Mouse (Mus musculus): ENCODE measurements at regions not wholly inside any gene's neighbourhood (a gene's known extent, or its start where the extent isn't known, plus 50 kb on each side); places are given as distances from the start of the nearest gene placed in this dataset.
A peak's percentile ranks its signal among the peaks of the same experiment; 100 is the strongest.

GRCm38 (mm10) chr7:73655787-73656423, 84.2 kb upstream of the Fam174b start:
- H3K27ac ChIP-seq: no peak overlapping the region
- ATAC-seq (ENCODE audit: insufficient number of reproducible peaks, insufficient read depth, low FRiP score, low TSS enrichment, low read depth): 0 out of 2 replicates have a peak, but pooled peaks have one; percentile 28
- H3K27me3 ChIP-seq: peaks cover 6% of the 10 kb centered on the region; the same call in 1 of the 2 replicates
- no peaks in the 10 kb centered on the region for H3K9me3 ChIP-seq
- H3K36me3 ChIP-seq: no peaks in the 10 kb centered on the region
- H3K4me2 ChIP-seq: no peak overlapping the region
- H3K4me3 ChIP-seq (replicated peaks): no peak overlapping the region
- H3K9ac ChIP-seq (replicated peaks): no peak overlapping the region
- no peaks in the 10 kb centered on the region for H3K4me1 ChIP-seq (replicated peaks)
- 24% methylated on average over 5 of the region's 5 CpGs for WGBS

- H3K4me3 ChIP-seq (replicated peaks): no peak overlapping the region
- no peak overlapping the region for H3K27ac ChIP-seq
- WGBS: 35% methylated on average over 12 of the region's 12 CpGs
- no peak overlapping the region for H3K4me2 ChIP-seq
- peaks cover 4% of the 10 kb centered on the region; the same call in 1 of the 2 replicates for H3K9me3 ChIP-seq
- no peaks in the 10 kb centered on the region for H3K4me1 ChIP-seq (replicated peaks)
- peaks cover 6% of the 10 kb centered on the region; the same call in 1 of the 2 replicates for H3K27me3 ChIP-seq
- no peak overlapping the region for H3K9ac ChIP-seq (replicated peaks)
- H3K36me3 ChIP-seq: no peaks in the 10 kb centered on the region
- no peak for ATAC-seq (ENCODE audit: insufficient number of reproducible peaks, insufficient read depth, low FRiP score, low TSS enrichment, low read depth)
Measured at GRCm38 (mm10) chr7:73654193-73654871, 85.8 kb upstream of the Fam174b start.

GRCm38 (mm10) chr7:73650909-73651308, 89.2 kb upstream of the Fam174b start:
- Histone ChIP-seq H3K4me2 (no peak overlapping the region), H3K4me1 (replicated peaks) (no peaks in the 10 kb centered on the region), H3K4me3 (replicated peaks) (no peak overlapping the region), H3K9ac (replicated peaks) (no peak overlapping the region), H3K27me3 (peaks cover 6% of the 10 kb centered on the region; the same call in 1 of the 2 replicates), H3K9me3 (peaks cover 4% of the 10 kb centered on the region; the same call in 1 of the 2 replicates), H3K27ac (no peak overlapping the region), H3K36me3 (no peaks in the 10 kb centered on the region)
- WGBS: 94% methylated on average over 6 of the region's 6 CpGs
- ATAC-seq (ENCODE audit: insufficient number of reproducible peaks, insufficient read depth, low FRiP score, low TSS enrichment, low read depth): no peak

GRCm38 (mm10) chr7:73648010-73648409, 92.1 kb upstream of the Fam174b start:
- Histone ChIP-seq H3K9ac (replicated peaks) (no peak overlapping the region), H3K4me3 (replicated peaks) (no peak overlapping the region), H3K27ac (no peak overlapping the region), H3K9me3 (peaks cover 4% of the 10 kb centered on the region; the same call in 1 of the 2 replicates), H3K36me3 (no peaks in the 10 kb centered on the region), H3K4me2 (no peak overlapping the region), H3K27me3 (no peaks in the 10 kb centered on the region), H3K4me1 (replicated peaks) (no peaks in the 10 kb centered on the region)
- WGBS: 26% methylated on average over 4 of the region's 4 CpGs
- no peak for ATAC-seq (ENCODE audit: insufficient number of reproducible peaks, insufficient read depth, low FRiP score, low TSS enrichment, low read depth)

- H3K36me3 ChIP-seq: no peaks in the 10 kb centered on the region
- no peak overlapping the region for H3K4me3 ChIP-seq (replicated peaks)
- no peak overlapping the region for H3K27ac ChIP-seq
- H3K4me1 ChIP-seq (replicated peaks): no peaks in the 10 kb centered on the region
- no peaks in the 10 kb centered on the region for H3K27me3 ChIP-seq
- ATAC-seq (ENCODE audit: insufficient number of reproducible peaks, insufficient read depth, low FRiP score, low TSS enrichment, low read depth): no peak
- 80% methylated on average over 4 of the region's 4 CpGs for WGBS
- H3K4me2 ChIP-seq: no peak overlapping the region
- no peak overlapping the region for H3K9ac ChIP-seq (replicated peaks)
- peaks cover 4% of the 10 kb centered on the region; the same call in 1 of the 2 replicates for H3K9me3 ChIP-seq
Measured at GRCm38 (mm10) chr7:73647140-73647539, 93.0 kb upstream of the Fam174b start.

- H3K4me1 ChIP-seq (replicated peaks): no peaks in the 10 kb centered on the region
- H3K9me3 ChIP-seq: peaks cover 4% of the 10 kb centered on the region; the same call in 1 of the 2 replicates
- no peak overlapping the region for H3K4me2 ChIP-seq
- no peaks in the 10 kb centered on the region for H3K27me3 ChIP-seq
- no peak overlapping the region for H3K9ac ChIP-seq (replicated peaks)
- H3K36me3 ChIP-seq: no peaks in the 10 kb centered on the region
- H3K4me3 ChIP-seq (replicated peaks): no peak overlapping the region
- no peak overlapping the region for H3K27ac ChIP-seq
- no peak for ATAC-seq (ENCODE audit: insufficient number of reproducible peaks, insufficient read depth, low FRiP score, low TSS enrichment, low read depth)
- WGBS: 77% methylated on average over 5 of the region's 5 CpGs
Measured at GRCm38 (mm10) chr7:73646711-73647110, 93.4 kb upstream of the Fam174b start.

- H3K4me1 ChIP-seq (replicated peaks): no peaks in the 10 kb centered on the region
- no peak overlapping the region for H3K9ac ChIP-seq (replicated peaks)
- no peak for ATAC-seq (ENCODE audit: insufficient number of reproducible peaks, insufficient read depth, low FRiP score, low TSS enrichment, low read depth)
- no peaks in the 10 kb centered on the region for H3K27me3 ChIP-seq
- 68% methylated on average over 4 of the region's 4 CpGs for WGBS
- no peak overlapping the region for H3K4me3 ChIP-seq (replicated peaks)
- no peaks in the 10 kb centered on the region for H3K9me3 ChIP-seq
- no peaks in the 10 kb centered on the region for H3K36me3 ChIP-seq
- H3K4me2 ChIP-seq: no peak overlapping the region
- no peak overlapping the region for H3K27ac ChIP-seq
Measured at GRCm38 (mm10) chr7:73644362-73644904, 95.7 kb upstream of the Fam174b start.

GRCm38 (mm10) chr7:73643993-73644335, 96.1 kb upstream of the Fam174b start:
- H3K27me3 ChIP-seq: no peaks in the 10 kb centered on the region
- WGBS: 64% methylated on average over 10 of the region's 10 CpGs
- H3K9ac ChIP-seq (replicated peaks): no peak overlapping the region
- no peak overlapping the region for H3K4me2 ChIP-seq
- no peaks in the 10 kb centered on the region for H3K9me3 ChIP-seq
- H3K4me1 ChIP-seq (replicated peaks): no peaks in the 10 kb centered on the region
- no peak overlapping the region for H3K27ac ChIP-seq
- H3K36me3 ChIP-seq: no peaks in the 10 kb centered on the region
- no peak overlapping the region for H3K4me3 ChIP-seq (replicated peaks)
- no peak for ATAC-seq (ENCODE audit: insufficient number of reproducible peaks, insufficient read depth, low FRiP score, low TSS enrichment, low read depth)

GRCm38 (mm10) chr7:73643306-73643992, 96.7 kb upstream of the Fam174b start:
- no peak overlapping the region for H3K27ac ChIP-seq
- H3K4me2 ChIP-seq: no peak overlapping the region
- H3K9ac ChIP-seq (replicated peaks): no peak overlapping the region
- 82% methylated on average over 19 of the region's 19 CpGs for WGBS
- H3K27me3 ChIP-seq: no peaks in the 10 kb centered on the region
- no peaks in the 10 kb centered on the region for H3K9me3 ChIP-seq
- H3K4me3 ChIP-seq (replicated peaks): no peak overlapping the region
- no peaks in the 10 kb centered on the region for H3K36me3 ChIP-seq
- H3K4me1 ChIP-seq (replicated peaks): no peaks in the 10 kb centered on the region
- ATAC-seq (ENCODE audit: insufficient number of reproducible peaks, insufficient read depth, low FRiP score, low TSS enrichment, low read depth): no peak

- H3K9ac ChIP-seq (replicated peaks): no peak overlapping the region
- no peak overlapping the region for H3K4me3 ChIP-seq (replicated peaks)
- no peaks in the 10 kb centered on the region for H3K36me3 ChIP-seq
- no peak overlapping the region for H3K27ac ChIP-seq
- 33% methylated on average over 2 of the region's 2 CpGs for WGBS
- no peaks in the 10 kb centered on the region for H3K9me3 ChIP-seq
- no peaks in the 10 kb centered on the region for H3K4me1 ChIP-seq (replicated peaks)
- ATAC-seq (ENCODE audit: insufficient number of reproducible peaks, insufficient read depth, low FRiP score, low TSS enrichment, low read depth): no peak
- H3K4me2 ChIP-seq: no peak overlapping the region
- H3K27me3 ChIP-seq: no peaks in the 10 kb centered on the region
Measured at GRCm38 (mm10) chr7:73640194-73640593, 98.6 kb upstream of the Chd2 start.

GRCm38 (mm10) chr7:73637810-73638125, 96.1 kb upstream of the Chd2 start:
- no peak overlapping the region for H3K27ac ChIP-seq
- 53% methylated on average over 4 of the region's 4 CpGs for WGBS

More at GRCm38 (mm10) chr7:73637810-73638125, 96.1 kb upstream of the Chd2 start:
- no peaks in the 10 kb centered on the region for H3K9me3 ChIP-seq
- H3K4me2 ChIP-seq: no peak overlapping the region
- no peak for ATAC-seq (ENCODE audit: insufficient number of reproducible peaks, insufficient read depth, low FRiP score, low TSS enrichment, low read depth)
- H3K4me3 ChIP-seq (replicated peaks): no peak overlapping the region
- H3K4me1 ChIP-seq (replicated peaks): no peaks in the 10 kb centered on the region
- H3K9ac ChIP-seq (replicated peaks): no peak overlapping the region
- no peaks in the 10 kb centered on the region for H3K36me3 ChIP-seq
- no peaks in the 10 kb centered on the region for H3K27me3 ChIP-seq

Data from limb, embryonic 12.5 days (tissue).